Mouse (Mus musculus): ENCODE measurements around the gene Exo5.

GRCm38 (mm10) chr4:120880731-120881432, 43.9 kb downstream of the Exo5 start:
- TF ChIP-seq POLR2A (IDR thresholded peaks at IDR 0.05; ENCODE audit: low read depth, low read length): no peak
- no peak for TF ChIP-seq CTCF (IDR thresholded peaks at IDR 0.05; ENCODE audit: borderline replicate concordance, insufficient read depth, low read length)
